ENCODE assay signal across 28 mouse cellular contexts in genomic region chr9:10522604-10523003, GRCm38 (mm10).
"Had no signal": no experiment of that assay in that cellular context is flagged by ENCODE, and none has a peak within 500 bp of the region (broad histone marks: within the 10 kb centered on the region; RNA-seq: fewer than 3 reads in every experiment).

No protein-coding gene starts in this region.

- H3K4me1 ChIP-seq: limb, embryonic 10.5 days; limb, embryonic 12.5 days; limb, embryonic 13.5 days; limb, embryonic 15.5 days; liver, embryonic 12.5 days; liver, embryonic 13.5 days; liver, embryonic 15.5 days; lung, embryonic 15.5 days; megakaryocyte, embryonic 14.5 days; midbrain, embryonic 10.5 days; midbrain, embryonic 12.5 days; midbrain, embryonic 13.5 days; midbrain, embryonic 15.5 days had no signal

- H3K27me3 ChIP-seq: limb, embryonic 12.5 days; limb, embryonic 13.5 days; limb, embryonic 15.5 days; liver, embryonic 12.5 days; liver, embryonic 13.5 days; liver, embryonic 15.5 days; lung, embryonic 15.5 days; megakaryocyte, embryonic 14.5 days; midbrain, embryonic 12.5 days; midbrain, embryonic 13.5 days; midbrain, embryonic 15.5 days had no signal

- H3K9me3 ChIP-seq: limb, embryonic 10.5 days; limb, embryonic 12.5 days; limb, embryonic 13.5 days; limb, embryonic 15.5 days; liver, embryonic 12.5 days; liver, embryonic 13.5 days; liver, embryonic 15.5 days; lung, embryonic 15.5 days; megakaryocyte, embryonic 14.5 days; midbrain, embryonic 10.5 days; midbrain, embryonic 12.5 days; midbrain, embryonic 13.5 days; midbrain, embryonic 15.5 days had no signal

- DNase-seq: left cerebral cortex, postnatal 4 days; liver; liver, embryonic 13.5 days; liver, postnatal 0 days; lung, adult 18-20 months; lung, adult 2 months; lung, embryonic 14.5 days; lung, postnatal 10 days; lung, postnatal 14 days; lung, postnatal 36 days; lung, postnatal 4 days; midbrain, embryonic 14.5 days had no signal

- H3K4me3 ChIP-seq: left cerebral cortex, adult 2 months; limb, embryonic 10.5 days; limb, embryonic 12.5 days; limb, embryonic 13.5 days; limb, embryonic 15.5 days; liver, embryonic 12.5 days; liver, embryonic 13.5 days; liver, embryonic 15.5 days; lung, embryonic 15.5 days; megakaryocyte, embryonic 14.5 days; midbrain, embryonic 10.5 days; midbrain, embryonic 12.5 days; midbrain, embryonic 13.5 days; midbrain, embryonic 15.5 days; myocyte had no signal

- H3K27ac ChIP-seq: left cerebral cortex, adult 2 months; limb, embryonic 10.5 days; limb, embryonic 12.5 days; limb, embryonic 13.5 days; limb, embryonic 15.5 days; liver, embryonic 12.5 days; liver, embryonic 13.5 days; liver, embryonic 14.5 days; liver, embryonic 15.5 days; lung, embryonic 15.5 days; macrophage; midbrain, embryonic 10.5 days; midbrain, embryonic 12.5 days; midbrain, embryonic 13.5 days; midbrain, embryonic 15.5 days had no signal

- H3K36me3 ChIP-seq: limb, embryonic 10.5 days; limb, embryonic 12.5 days; limb, embryonic 13.5 days; limb, embryonic 15.5 days; liver, embryonic 12.5 days; liver, embryonic 13.5 days; liver, embryonic 15.5 days; lung, embryonic 15.5 days; midbrain, embryonic 10.5 days; midbrain, embryonic 12.5 days; midbrain, embryonic 13.5 days; midbrain, embryonic 15.5 days had no signal

- H3K9ac ChIP-seq: limb, embryonic 12.5 days; limb, embryonic 13.5 days; limb, embryonic 15.5 days; liver, embryonic 12.5 days; liver, embryonic 13.5 days; liver, embryonic 14.5 days; liver, embryonic 15.5 days; liver, postnatal 0 days; lung, embryonic 14.5 days; lung, embryonic 15.5 days; midbrain, embryonic 12.5 days; midbrain, embryonic 13.5 days; midbrain, embryonic 15.5 days had no signal
